Mouse (Mus musculus) midbrain, embryonic 13.5 days (tissue): ENCODE measurements at regions not wholly inside any gene's neighbourhood (a gene's known extent, or its start where the extent isn't known, plus 50 kb on each side); places are given as distances from the start of the nearest gene placed in this dataset.

Experiments
- ATAC-seq: fragments of 200-750 bp; cut with Nextera tagmentation; 2 replicates; pipeline ENCODE4 v1.8.0; 2017; ENCODE audit warnings: mild to moderate bottlenecking, moderate TSS enrichment, moderate library complexity
- H3K27ac ChIP-seq: fragments of 300-500 bp; sonication (generic); 2 replicates; pipeline ENCODE4 v1.5.1; 2015; ENCODE audit warnings: inconsistent platforms, mild to moderate bottlenecking, moderate library complexity
- H3K27me3 ChIP-seq: fragments of 300-500 bp; sonication (generic); 2 replicates; pipeline ENCODE4 v1.6.1; 2015; ENCODE audit warnings: mild to moderate bottlenecking, inconsistent platforms
- H3K36me3 ChIP-seq: fragments of 300-500 bp; sonication (generic); 2 replicates; pipeline ENCODE4 v1.6.1; 2015; ENCODE audit warnings: mild to moderate bottlenecking, inconsistent platforms
- H3K4me1 ChIP-seq: fragments of 300-500 bp; sonication (generic); replicated peaks from 2 replicates; pipeline ENCODE4 v1.6.1; 2015; ENCODE audit warnings: inconsistent platforms
- H3K4me2 ChIP-seq: fragments of 300-500 bp; sonication (generic); replicated peaks from 2 replicates; pipeline ENCODE4 v1.6.1; 2015; ENCODE audit warnings: moderate library complexity, mild to moderate bottlenecking, inconsistent platforms
- H3K4me3 ChIP-seq: fragments of 300-500 bp; sonication (generic); replicated peaks from 2 replicates; pipeline ENCODE4 v1.5.1; 2015; ENCODE audit warnings: mild to moderate bottlenecking, inconsistent platforms
- H3K9ac ChIP-seq: fragments of 300-500 bp; sonication (generic); replicated peaks from 2 replicates; pipeline ENCODE4 v1.6.1; 2015; ENCODE audit warnings: mild to moderate bottlenecking, inconsistent platforms
- H3K9me3 ChIP-seq: fragments of 300-500 bp; sonication (generic); 2 replicates; pipeline ENCODE4 v1.6.1; 2016; ENCODE audit warnings: mild to moderate bottlenecking, inconsistent platforms
- WGBS: fragments of 180-500 bp; shearing (Covaris S2); methylation state at CpG from one replicate; pipeline ENCODE4 v1.1.7; 2015; 5-methylcytosine and 5-hydroxymethylcytosine counted together

GRCm38 (mm10) chr5:9954652-9955051 lies 229.7 kb upstream of the Grm3 start:
- no peak overlapping the region for H3K27ac ChIP-seq
- H3K4me2 ChIP-seq, result no peak overlapping the region
- H3K9me3 ChIP-seq, result no peaks in the 10 kb centered on the region
- H3K9ac ChIP-seq, result no peak overlapping the region
- no peak overlapping the region for H3K4me3 ChIP-seq
- 0 out of 2 replicates have a peak, but pooled peaks have one; percentile 40 for ATAC-seq
- no peaks in the 10 kb centered on the region for H3K27me3 ChIP-seq
- 9% methylated on average over 3 of the region's 3 CpGs for WGBS
- H3K36me3 ChIP-seq, result no peaks in the 10 kb centered on the region
- no peaks in the 10 kb centered on the region for H3K4me1 ChIP-seq

- Histone ChIP-seq H3K4me2 (no peak overlapping the region), H3K9ac (no peak overlapping the region), H3K9me3 (no peaks in the 10 kb centered on the region), H3K27ac (no peak overlapping the region), H3K27me3 (no peaks in the 10 kb centered on the region), H3K4me1 (no peaks in the 10 kb centered on the region), H3K4me3 (no peak overlapping the region), H3K36me3 (no peaks in the 10 kb centered on the region)
- ATAC-seq, result no peak
- WGBS, result 84% methylated on average over 2 of the region's 2 CpGs
Observed at GRCm38 (mm10) chr5:9938746-9939145, 213.8 kb upstream of the Grm3 start.

DNA sequence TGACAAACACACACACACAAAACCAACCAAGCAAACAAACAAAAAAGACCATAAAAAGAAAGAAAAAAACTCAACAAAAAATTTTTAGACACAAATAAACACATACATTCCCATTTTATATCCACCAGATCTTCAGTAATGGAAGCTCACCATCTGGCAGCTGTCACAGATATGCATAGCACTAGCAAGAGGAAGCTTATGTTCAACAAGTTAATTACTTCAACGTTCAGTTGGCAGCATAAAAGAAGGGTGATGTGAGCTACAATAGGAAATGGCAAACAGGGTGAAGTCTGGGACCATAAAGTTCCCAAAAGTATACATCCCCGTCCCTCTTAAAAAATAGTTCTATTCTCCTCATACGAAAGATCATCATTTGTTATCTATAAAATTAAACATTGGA lies 188.0 kb upstream of the Grm3 start:
- no peak for ATAC-seq
- H3K27me3 ChIP-seq, result no peaks in the 10 kb centered on the region
- no peaks in the 10 kb centered on the region for H3K9me3 ChIP-seq
- 76% methylated on average over 3 of the region's 3 CpGs for WGBS
- H3K36me3 ChIP-seq, result no peaks in the 10 kb centered on the region
- H3K4me1 ChIP-seq, result no peaks in the 10 kb centered on the region; the same call in 1 of the 2 replicates
- H3K4me2 ChIP-seq, result no peak overlapping the region
- no peak overlapping the region for H3K27ac ChIP-seq
- no peak overlapping the region for H3K9ac ChIP-seq
- no peak overlapping the region for H3K4me3 ChIP-seq

- 96% methylated on average over 1 of the region's 1 CpGs for WGBS
- H3K4me2 ChIP-seq, result no peak overlapping the region
- no peak overlapping the region for H3K9ac ChIP-seq
- no peak overlapping the region for H3K27ac ChIP-seq
- H3K27me3 ChIP-seq, result no peaks in the 10 kb centered on the region
- H3K9me3 ChIP-seq, result no peaks in the 10 kb centered on the region
- ATAC-seq, result no peak
- no peak overlapping the region for H3K4me3 ChIP-seq
- no peaks in the 10 kb centered on the region; the same call in 1 of the 2 replicates for H3K4me1 ChIP-seq
- no peaks in the 10 kb centered on the region for H3K36me3 ChIP-seq
Observed at GRCm38 (mm10) chr5:9911783-9912182, 186.8 kb upstream of the Grm3 start.

DNA sequence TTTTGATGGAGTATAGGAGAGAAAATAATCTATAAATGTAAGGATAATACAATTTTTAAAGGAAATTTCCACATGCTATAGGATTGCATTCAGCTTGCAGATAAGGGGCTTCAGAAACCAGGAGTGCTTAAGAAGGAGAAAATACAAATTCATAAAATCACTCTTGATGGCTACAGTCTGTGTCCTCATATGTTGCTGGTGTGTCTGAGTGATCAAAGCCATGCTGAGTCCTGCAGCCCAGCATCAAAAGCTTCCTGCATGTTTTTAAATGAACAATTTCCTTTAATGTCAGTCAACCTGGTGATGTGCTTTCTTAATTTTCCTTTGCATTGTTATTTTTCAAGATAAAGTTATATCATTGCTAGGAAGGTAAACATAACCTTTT lies 186.1 kb upstream of the Grm3 start:
- Histone ChIP-seq H3K36me3 (no peaks in the 10 kb centered on the region), H3K4me1 (no peaks in the 10 kb centered on the region; the same call in 1 of the 2 replicates), H3K9ac (no peak overlapping the region), H3K27me3 (no peaks in the 10 kb centered on the region), H3K9me3 (no peaks in the 10 kb centered on the region), H3K4me2 (no peak overlapping the region), H3K27ac (no peak overlapping the region), H3K4me3 (no peak overlapping the region)
- ATAC-seq, result peak; percentile 50; the same call in 1 of the 2 replicates

DNA sequence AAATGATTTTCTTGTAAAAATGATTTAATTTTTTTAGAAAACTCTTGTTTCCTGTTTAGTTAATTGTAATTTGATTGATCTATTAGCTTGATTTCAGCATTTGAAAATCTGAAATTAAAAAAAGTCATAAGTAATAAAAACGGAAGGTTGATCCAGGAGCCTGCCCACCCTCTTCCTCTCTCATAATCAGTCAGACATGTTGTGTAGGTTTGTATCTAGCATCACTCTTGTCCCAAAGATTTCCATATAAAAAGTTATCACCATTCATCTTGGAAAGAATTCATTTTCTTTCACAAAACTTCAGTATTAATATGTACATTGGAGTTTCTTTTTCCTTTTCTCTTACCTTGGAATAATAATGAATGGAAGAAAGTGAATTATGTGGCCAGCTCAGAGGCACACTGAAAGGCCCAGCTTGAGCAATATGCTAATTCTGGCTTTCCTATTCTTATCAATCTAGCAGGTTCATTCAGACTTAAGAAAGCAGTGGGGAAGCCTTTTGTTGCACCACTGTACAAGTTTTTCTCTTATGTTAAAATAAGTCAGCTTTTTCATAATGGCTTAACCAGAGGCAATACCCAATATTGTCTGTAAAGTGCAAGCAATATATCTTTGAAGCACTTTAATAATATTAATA lies 185.6 kb upstream of the Grm3 start:
- Histone ChIP-seq H3K36me3 (no peaks in the 10 kb centered on the region), H3K4me2 (no peak overlapping the region), H3K27ac (no peak overlapping the region), H3K9me3 (no peaks in the 10 kb centered on the region), H3K9ac (no peak overlapping the region), H3K4me1 (no peaks in the 10 kb centered on the region; the same call in 1 of the 2 replicates), H3K27me3 (no peaks in the 10 kb centered on the region), H3K4me3 (no peak overlapping the region)
- peak; percentile 79 for ATAC-seq
- WGBS, result 48% methylated on average over 1 of the region's 1 CpGs

DNA sequence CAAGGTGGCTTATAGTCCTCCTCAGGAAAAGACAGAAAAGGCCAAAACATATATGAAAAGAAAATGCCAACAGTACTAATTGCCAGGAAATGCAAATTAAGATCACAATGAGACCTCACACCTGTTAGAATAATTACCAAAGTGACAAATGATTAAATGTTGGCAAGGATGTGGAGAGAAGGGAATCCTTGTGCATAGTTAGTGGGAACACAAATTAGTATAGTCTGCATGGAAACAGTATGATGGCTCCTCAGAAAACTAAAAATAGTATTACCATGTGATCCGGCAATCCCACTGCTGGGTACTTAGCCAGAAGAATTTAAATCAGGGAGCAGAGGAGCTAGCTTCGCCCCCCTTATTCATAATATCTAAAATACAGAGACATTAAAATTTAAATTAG lies 170.3 kb upstream of the Grm3 start:
- Histone ChIP-seq H3K27me3 (no peaks in the 10 kb centered on the region), H3K4me2 (no peak overlapping the region), H3K36me3 (no peaks in the 10 kb centered on the region), H3K9ac (no peak overlapping the region), H3K27ac (no peak overlapping the region), H3K9me3 (no peaks in the 10 kb centered on the region), H3K4me3 (no peak overlapping the region), H3K4me1 (no peaks in the 10 kb centered on the region)
- no peak for ATAC-seq
- WGBS, result 78% methylated on average over 2 of the region's 2 CpGs

DNA sequence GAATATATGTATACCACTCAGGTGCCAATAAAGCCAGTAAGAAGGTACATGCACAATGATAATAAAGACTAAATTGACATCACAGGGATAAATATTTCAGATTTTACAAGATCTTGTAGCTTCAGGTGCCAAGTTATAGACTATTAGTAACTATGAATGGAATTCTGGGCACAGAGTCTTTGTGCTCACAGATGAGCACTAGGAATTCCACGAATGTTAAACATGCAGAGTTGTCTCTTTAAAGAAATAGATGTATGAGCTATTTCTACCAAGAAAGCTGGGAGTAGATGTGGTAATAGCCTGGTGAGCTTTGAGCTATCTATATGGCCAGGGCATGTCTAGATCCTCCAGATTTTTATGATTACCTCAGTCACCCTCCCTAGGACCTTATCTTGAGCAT lies 153.1 kb upstream of the Grm3 start:
- no peaks in the 10 kb centered on the region for H3K9me3 ChIP-seq
- H3K27me3 ChIP-seq, result no peaks in the 10 kb centered on the region
- no peak for ATAC-seq
- no peak overlapping the region for H3K27ac ChIP-seq
- H3K9ac ChIP-seq, result no peak overlapping the region
- no peak overlapping the region for H3K4me2 ChIP-seq
- WGBS, result 72% methylated on average over 1 of the region's 1 CpGs
- H3K4me1 ChIP-seq, result no peaks in the 10 kb centered on the region
- no peaks in the 10 kb centered on the region for H3K36me3 ChIP-seq
- H3K4me3 ChIP-seq, result no peak overlapping the region

DNA sequence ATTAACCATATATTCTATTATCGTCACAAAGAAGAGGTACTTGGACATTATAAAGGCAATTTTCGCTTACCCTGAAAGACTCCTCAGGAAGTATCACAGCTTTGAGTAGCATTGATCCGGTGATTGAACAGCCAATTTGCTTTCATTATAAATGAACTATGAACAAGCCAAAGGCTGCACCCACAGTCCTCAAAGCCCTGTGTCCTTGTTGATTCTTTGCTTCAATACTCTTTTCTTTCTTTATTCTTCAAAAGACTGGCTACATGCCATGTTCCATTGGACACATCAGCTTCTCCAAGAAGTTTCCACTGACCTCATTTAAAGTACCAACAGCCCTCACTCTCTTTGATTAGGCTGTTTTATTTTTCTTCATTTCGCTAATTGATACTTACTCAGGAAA lies 144.1 kb upstream of the Grm3 start:
- no peak overlapping the region for H3K4me2 ChIP-seq
- ATAC-seq, result no peak
- no peaks in the 10 kb centered on the region for H3K36me3 ChIP-seq
- 67% methylated on average over 4 of the region's 4 CpGs for WGBS
- H3K9me3 ChIP-seq, result no peaks in the 10 kb centered on the region
- H3K4me3 ChIP-seq, result no peak overlapping the region
- H3K9ac ChIP-seq, result no peak overlapping the region
- H3K4me1 ChIP-seq, result no peaks in the 10 kb centered on the region
- H3K27me3 ChIP-seq, result no peaks in the 10 kb centered on the region
- H3K27ac ChIP-seq, result no peak overlapping the region

GRCm38 (mm10) chr5:9829750-9830149 lies 104.8 kb upstream of the Grm3 start:
- H3K4me1 ChIP-seq, result no peaks in the 10 kb centered on the region
- no peaks in the 10 kb centered on the region for H3K36me3 ChIP-seq
- no peaks in the 10 kb centered on the region for H3K9me3 ChIP-seq
- no peak overlapping the region for H3K4me3 ChIP-seq
- no peak overlapping the region for H3K4me2 ChIP-seq
- H3K27ac ChIP-seq, result no peak overlapping the region
- H3K9ac ChIP-seq, result no peak overlapping the region
- ATAC-seq, result no peak
- H3K27me3 ChIP-seq, result no peaks in the 10 kb centered on the region
- WGBS, result 86% methylated on average over 1 of the region's 1 CpGs

- Histone ChIP-seq H3K36me3 (no peaks in the 10 kb centered on the region), H3K27me3 (no peaks in the 10 kb centered on the region), H3K4me3 (no peak overlapping the region), H3K4me1 (no peaks in the 10 kb centered on the region), H3K27ac (no peak overlapping the region), H3K9me3 (no peaks in the 10 kb centered on the region), H3K9ac (no peak overlapping the region), H3K4me2 (no peak overlapping the region)
- no peak for ATAC-seq
Observed at GRCm38 (mm10) chr5:9801707-9802106, 76.7 kb upstream of the Grm3 start.

- H3K9ac ChIP-seq, result no peak overlapping the region
- no peak overlapping the region for H3K4me3 ChIP-seq
- no peaks in the 10 kb centered on the region for H3K4me1 ChIP-seq
- no peaks in the 10 kb centered on the region for H3K9me3 ChIP-seq
- H3K36me3 ChIP-seq, result no peaks in the 10 kb centered on the region
- ATAC-seq, result 0 out of 2 replicates have a peak, but pooled peaks have one; percentile 43
- H3K4me2 ChIP-seq, result no peak overlapping the region
- no peak overlapping the region for H3K27ac ChIP-seq
- no peaks in the 10 kb centered on the region for H3K27me3 ChIP-seq
Observed at GRCm38 (mm10) chr5:9781107-9781506, 56.1 kb upstream of the Grm3 start.
